Mouse (Mus musculus): ENCODE measurements at regions not wholly inside any gene's neighbourhood (a gene's known extent, or its start where the extent isn't known, plus 50 kb on each side); places are given as distances from the start of the nearest gene placed in this dataset.

DNA sequence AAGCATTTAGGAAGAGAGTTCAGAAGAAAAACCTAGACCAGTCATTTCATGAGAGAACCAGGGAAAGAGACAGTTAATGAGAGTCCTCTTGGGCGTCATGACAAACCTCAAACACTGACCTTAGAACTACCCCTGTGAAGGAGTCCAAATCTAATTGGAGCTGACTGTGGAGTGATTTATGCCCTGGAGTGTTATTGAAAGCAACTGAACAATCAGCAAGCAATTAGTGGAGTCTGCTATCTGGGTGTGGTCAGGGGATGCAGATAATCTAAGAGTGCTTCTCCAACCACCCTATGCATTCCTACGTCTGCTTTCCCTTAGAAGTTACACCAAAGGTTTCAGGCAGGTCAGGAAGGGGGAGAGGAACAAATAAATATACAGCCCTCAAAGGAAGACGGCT is 161.4 kb downstream of the Fndc1 start:
- TF ChIP-seq FLI1 (IDR thresholded peaks at IDR 0.05; ENCODE audit: low read length) (no peak), GATA1 (IDR thresholded peaks at IDR 0.05; ENCODE audit: borderline replicate concordance, low read length) (no peak)
- Histone ChIP-seq H3K27me3 (replicated peaks) (no peaks in the 10 kb centered on the region), H3K36me3 (replicated peaks; ENCODE audit: low read length) (no peaks in the 10 kb centered on the region), H3K4me1 (no peaks in the 10 kb centered on the region), H3K9me3 (0 out of 2 replicates have a peak, but pooled peaks cover 4% of the 10 kb centered on the region), H3K4me3 (replicated peaks) (no peak overlapping the region)

DNA sequence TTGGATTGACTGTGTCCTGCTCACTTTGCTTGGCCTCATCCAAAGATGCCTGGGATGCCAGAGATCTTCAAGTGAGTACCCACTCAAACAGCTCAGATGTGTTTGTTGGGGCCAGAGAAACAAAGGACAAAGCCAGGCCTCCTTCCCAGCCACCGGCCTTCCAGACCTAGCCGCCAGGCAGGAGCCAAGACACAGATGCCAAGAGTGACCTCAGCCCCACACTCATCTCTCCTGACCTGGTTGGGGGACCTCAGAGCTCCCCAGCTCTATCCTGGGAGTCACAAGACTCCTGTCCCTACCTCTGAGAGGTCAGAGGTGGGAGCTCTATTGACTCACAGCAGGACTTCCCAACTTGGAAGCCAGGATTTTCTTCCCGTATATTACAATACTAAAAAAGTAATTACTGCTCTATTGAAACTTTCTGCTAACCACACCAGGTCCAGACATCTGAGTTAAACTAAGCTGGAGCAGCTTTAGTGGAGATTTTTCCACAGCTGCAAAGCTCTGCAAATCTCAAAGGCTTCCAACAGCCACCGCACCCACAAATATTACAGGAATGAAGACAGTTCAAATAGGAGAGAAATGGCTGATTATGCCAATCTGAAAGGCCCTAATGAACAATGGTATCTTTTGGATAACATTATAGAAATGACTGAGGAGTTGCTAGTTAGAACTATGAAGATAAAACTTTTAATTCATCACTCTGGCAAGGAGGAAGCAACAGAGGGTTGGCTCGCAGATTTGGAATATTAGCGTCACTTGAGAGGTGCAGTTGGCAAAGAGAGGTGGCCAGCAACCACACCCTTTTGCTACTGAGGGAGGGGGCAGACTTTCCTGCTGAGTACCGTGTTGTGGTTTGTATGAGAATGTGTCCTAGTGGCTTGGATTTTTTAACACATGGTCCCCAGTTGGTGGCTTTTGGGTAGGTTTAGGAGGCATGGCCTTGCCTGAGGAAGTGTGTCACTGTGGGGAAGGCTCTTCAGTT is 162.9 kb downstream of the Fndc1 start:
- Histone ChIP-seq H3K27me3 (replicated peaks) (no peaks in the 10 kb centered on the region), H3K9me3 (no peaks in the 10 kb centered on the region), H3K4me1 (no peaks in the 10 kb centered on the region), H3K4me3 (replicated peaks) (no peak overlapping the region), H3K36me3 (replicated peaks; ENCODE audit: low read length) (no peaks in the 10 kb centered on the region)
- TF ChIP-seq FLI1 (IDR thresholded peaks at IDR 0.05; ENCODE audit: low read length) (no peak), GATA1 (IDR thresholded peaks at IDR 0.05; ENCODE audit: borderline replicate concordance, low read length) (no peak)

DNA sequence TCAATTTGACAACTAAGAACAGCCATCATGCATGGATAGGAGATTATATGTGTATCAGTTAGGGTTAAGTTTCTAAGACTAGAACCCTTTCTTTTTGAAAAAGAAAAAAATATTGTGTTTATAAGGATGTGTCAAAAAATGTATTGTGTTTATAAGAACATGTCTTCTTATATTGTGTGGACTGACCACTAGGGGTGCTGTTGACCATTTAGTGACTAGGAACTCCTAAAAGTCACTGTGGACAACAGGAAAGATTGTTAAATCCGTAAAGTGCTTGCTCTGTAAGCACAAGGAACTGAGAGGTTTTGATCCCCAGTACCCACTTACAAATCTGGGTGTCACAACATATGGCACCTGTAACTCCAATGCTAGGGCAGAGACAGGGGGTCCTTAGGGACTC is 170.6 kb downstream of the Fndc1 start:
- H3K27me3 ChIP-seq (replicated peaks), result no peaks in the 10 kb centered on the region
- H3K9me3 ChIP-seq, result peaks cover 13% of the 10 kb centered on the region
- H3K4me3 ChIP-seq (replicated peaks), result no peak overlapping the region
- no peaks in the 10 kb centered on the region for H3K36me3 ChIP-seq (replicated peaks; ENCODE audit: low read length)
- no peaks in the 10 kb centered on the region for H3K4me1 ChIP-seq
- TF ChIP-seq GATA1 (IDR thresholded peaks at IDR 0.05; ENCODE audit: borderline replicate concordance, low read length), result no peak

DNA sequence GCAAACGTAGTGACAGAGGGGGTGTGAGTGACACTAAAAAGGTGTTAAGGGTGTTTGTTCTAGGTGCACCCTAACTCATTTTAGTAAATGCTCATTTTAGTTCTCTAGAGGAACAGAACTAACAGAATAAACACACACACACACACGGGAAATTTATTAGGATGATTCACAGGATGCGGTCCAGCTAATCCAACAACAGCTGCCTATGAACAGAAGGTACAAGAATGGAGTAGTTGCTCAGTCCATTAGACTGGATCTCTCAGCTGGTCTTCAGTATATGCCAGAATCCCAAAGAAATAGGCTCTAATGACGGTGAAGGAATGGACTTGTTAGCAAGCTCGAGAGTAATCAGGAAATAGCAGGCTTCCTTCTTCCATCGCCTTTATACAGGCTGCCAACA is 171.1 kb downstream of the Fndc1 start:
- H3K4me3 ChIP-seq (replicated peaks), result no peak overlapping the region
- peaks cover 13% of the 10 kb centered on the region for H3K9me3 ChIP-seq
- no peaks in the 10 kb centered on the region for H3K4me1 ChIP-seq
- H3K27me3 ChIP-seq (replicated peaks), result no peaks in the 10 kb centered on the region
- H3K36me3 ChIP-seq (replicated peaks; ENCODE audit: low read length), result no peaks in the 10 kb centered on the region
- TF ChIP-seq FLI1 (IDR thresholded peaks at IDR 0.05; ENCODE audit: low read length) (no peak), GATA1 (IDR thresholded peaks at IDR 0.05; ENCODE audit: borderline replicate concordance, low read length) (no peak)

DNA sequence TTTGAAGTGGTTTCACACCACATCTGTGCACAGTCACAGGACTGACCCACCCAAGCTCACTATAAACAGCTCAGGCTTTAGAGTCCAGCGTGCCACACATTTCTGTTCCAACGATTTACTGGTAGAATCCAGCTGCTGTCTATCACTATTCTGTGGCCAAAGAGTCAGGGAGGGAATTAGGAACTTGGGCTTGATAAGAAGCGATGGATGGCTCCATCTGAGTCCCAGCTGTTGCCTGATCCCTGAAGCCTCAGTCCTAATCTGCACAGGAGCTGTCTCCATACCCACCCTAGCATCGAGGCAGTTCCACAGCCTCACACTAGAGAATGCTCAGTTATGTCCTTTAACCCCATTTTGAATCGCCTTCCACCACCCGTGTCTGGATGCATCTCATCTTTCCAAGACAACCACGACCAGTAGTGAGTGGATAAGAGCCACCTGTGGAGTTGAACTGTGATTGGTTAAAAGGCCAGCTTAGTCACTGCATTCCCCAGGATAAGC is 173.0 kb downstream of the Fndc1 start:
- Histone ChIP-seq H3K4me1 (no peaks in the 10 kb centered on the region), H3K27me3 (replicated peaks) (no peaks in the 10 kb centered on the region), H3K9me3 (peaks cover 13% of the 10 kb centered on the region), H3K4me3 (replicated peaks) (no peak overlapping the region), H3K36me3 (replicated peaks; ENCODE audit: low read length) (no peaks in the 10 kb centered on the region)
- no peak for TF ChIP-seq GATA1 (IDR thresholded peaks at IDR 0.05; ENCODE audit: borderline replicate concordance, low read length)
- no peak for TF ChIP-seq FLI1 (IDR thresholded peaks at IDR 0.05; ENCODE audit: low read length)

DNA sequence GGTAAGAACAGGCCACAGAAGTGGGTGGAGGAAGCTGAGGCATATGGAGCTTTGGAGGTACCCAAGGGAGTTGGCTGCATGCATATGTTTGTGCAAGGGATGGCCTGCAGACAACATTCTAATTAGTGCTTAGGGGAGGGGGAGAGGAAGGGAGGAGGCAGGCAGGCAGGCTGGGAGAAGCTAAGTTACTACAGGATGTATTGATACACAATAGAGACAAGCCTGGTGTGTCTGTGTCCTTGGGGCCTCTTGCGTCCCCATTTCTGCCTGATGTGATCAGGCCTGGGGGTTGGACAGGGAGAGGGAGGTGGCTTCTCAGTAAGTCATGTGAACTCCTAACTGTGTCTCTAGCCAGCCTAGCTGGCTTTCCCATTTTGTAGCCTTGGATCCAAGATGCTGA is 175.1 kb downstream of the Fndc1 start:
- Histone ChIP-seq H3K27me3 (replicated peaks) (no peaks in the 10 kb centered on the region), H3K9me3 (peaks cover 13% of the 10 kb centered on the region), H3K4me1 (no peaks in the 10 kb centered on the region), H3K4me3 (replicated peaks) (no peak overlapping the region), H3K36me3 (replicated peaks; ENCODE audit: low read length) (no peaks in the 10 kb centered on the region)
- TF ChIP-seq FLI1 (IDR thresholded peaks at IDR 0.05; ENCODE audit: low read length) (no peak), GATA1 (IDR thresholded peaks at IDR 0.05; ENCODE audit: borderline replicate concordance, low read length) (no peak)

DNA sequence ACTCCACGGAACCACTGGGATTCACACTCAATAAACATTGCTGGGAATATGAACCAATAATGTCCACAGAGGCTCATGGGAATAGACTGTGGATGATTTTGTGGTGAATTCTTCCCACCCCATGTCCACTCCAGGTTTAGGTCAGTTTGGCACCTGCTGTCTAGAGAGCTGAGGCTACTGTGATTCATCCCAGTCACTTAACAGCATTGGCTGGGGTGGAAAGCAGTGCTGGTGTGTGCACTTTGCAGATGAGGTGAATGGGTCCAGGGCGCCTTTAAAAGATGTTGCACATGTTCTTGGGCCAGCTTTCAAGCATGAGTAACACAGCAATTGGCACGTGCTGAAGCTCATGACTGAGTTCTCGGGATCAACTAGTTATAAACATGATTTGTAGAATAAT is 176.7 kb downstream of the Fndc1 start:
- Histone ChIP-seq H3K4me3 (replicated peaks) (no peak overlapping the region), H3K4me1 (no peaks in the 10 kb centered on the region), H3K27me3 (replicated peaks) (no peaks in the 10 kb centered on the region), H3K36me3 (replicated peaks; ENCODE audit: low read length) (no peaks in the 10 kb centered on the region), H3K9me3 (peaks cover 12% of the 10 kb centered on the region)
- no peak for TF ChIP-seq GATA1 (IDR thresholded peaks at IDR 0.05; ENCODE audit: borderline replicate concordance, low read length)
- no peak for TF ChIP-seq FLI1 (IDR thresholded peaks at IDR 0.05; ENCODE audit: low read length)

DNA sequence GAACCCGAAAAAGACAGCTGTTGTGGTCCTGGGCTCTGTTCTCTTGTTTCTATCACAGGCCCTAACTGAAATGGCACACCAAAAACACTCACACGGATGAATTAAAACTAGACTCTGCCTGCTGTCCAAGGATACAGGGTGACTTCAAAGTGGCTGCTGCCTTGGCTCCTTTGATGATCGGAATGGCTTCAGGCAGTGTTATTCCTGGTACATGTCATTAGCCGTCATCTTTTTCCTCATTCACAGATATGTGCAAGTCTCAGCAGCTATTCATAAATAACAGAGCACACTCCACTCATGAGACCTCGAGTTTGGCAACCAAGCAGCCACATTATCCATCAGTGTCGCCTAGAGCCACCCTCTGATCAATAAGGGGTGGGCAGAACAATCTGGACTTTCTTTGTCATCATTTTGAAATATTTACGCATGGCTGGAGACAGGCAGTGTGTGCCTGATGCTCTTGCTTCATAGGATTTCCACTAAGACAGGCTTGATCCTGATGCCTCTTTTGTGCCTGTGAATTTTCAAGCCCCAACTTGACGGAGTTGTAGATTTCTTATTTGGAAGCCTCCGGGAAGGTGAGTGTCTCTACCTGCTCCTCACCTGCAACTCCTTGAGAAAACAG is 182.1 kb downstream of the Fndc1 start:
- H3K27me3 ChIP-seq (replicated peaks), result no peaks in the 10 kb centered on the region
- no peaks in the 10 kb centered on the region for H3K9me3 ChIP-seq
- H3K4me3 ChIP-seq (replicated peaks), result no peak overlapping the region
- no peaks in the 10 kb centered on the region for H3K4me1 ChIP-seq
- TF ChIP-seq GATA1 (IDR thresholded peaks at IDR 0.05; ENCODE audit: borderline replicate concordance, low read length) (no peak), FLI1 (IDR thresholded peaks at IDR 0.05; ENCODE audit: low read length) (no peak)
- H3K36me3 ChIP-seq (replicated peaks; ENCODE audit: low read length), result no peaks in the 10 kb centered on the region

DNA sequence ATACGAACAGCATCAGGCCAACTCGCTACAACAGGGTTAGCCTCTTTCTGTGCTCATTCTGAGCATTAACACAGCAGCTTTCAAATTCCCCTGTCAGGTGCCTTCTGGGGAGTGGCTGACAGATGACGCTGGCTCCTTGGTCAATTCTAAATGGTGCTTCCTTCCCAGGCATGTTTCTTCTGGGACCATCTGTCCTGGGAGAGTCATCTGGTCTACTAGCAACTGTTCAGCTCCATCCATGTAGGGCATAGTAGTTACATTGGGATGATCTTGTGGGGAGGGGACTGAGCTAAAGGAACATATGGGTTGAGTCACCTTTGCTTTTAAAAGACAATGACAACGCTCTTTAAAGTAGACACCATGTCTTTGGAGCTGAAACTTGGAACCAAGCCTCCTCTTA is 183.5 kb downstream of the Fndc1 start:
- TF ChIP-seq FLI1 (IDR thresholded peaks at IDR 0.05; ENCODE audit: low read length) (no peak), GATA1 (IDR thresholded peaks at IDR 0.05; ENCODE audit: borderline replicate concordance, low read length) (no peak)
- H3K4me3 ChIP-seq (replicated peaks), result no peak overlapping the region
- H3K4me1 ChIP-seq, result no peaks in the 10 kb centered on the region
- H3K27me3 ChIP-seq (replicated peaks), result no peaks in the 10 kb centered on the region
- H3K36me3 ChIP-seq (replicated peaks; ENCODE audit: low read length), result no peaks in the 10 kb centered on the region
- H3K9me3 ChIP-seq, result 0 out of 2 replicates have a peak, but pooled peaks cover 3% of the 10 kb centered on the region

DNA sequence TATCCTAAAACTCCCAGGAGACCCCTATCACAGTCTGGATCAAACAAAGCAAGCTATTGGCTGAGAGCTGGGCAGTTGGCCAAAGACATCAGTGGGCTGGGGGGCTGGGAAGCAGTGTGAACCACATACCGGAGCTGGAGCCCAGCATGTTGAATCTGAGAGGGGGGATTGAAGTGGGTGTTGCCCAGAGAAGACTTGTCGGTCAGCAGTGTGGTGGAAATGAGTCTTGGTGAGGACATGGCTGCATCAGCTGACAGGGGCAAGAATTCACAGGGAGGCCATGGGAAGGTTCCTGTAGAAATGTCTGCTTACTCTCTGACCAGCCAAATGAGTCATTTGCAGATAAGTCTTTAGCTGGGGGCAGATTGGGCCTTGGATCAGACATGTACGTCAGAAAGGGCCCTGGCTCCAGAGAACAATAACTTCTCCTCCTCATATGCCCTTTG is 184.6 kb downstream of the Fndc1 start:
- H3K4me3 ChIP-seq (replicated peaks), result no peak overlapping the region

More for the DNA sequence above, 184.6 kb downstream of the Fndc1 start:
- H3K27me3 ChIP-seq (replicated peaks), result no peaks in the 10 kb centered on the region
- no peaks in the 10 kb centered on the region for H3K4me1 ChIP-seq
- 0 out of 2 replicates have a peak, but pooled peaks cover 7% of the 10 kb centered on the region for H3K9me3 ChIP-seq
- no peak for TF ChIP-seq FLI1 (IDR thresholded peaks at IDR 0.05; ENCODE audit: low read length)
- no peak for TF ChIP-seq GATA1 (IDR thresholded peaks at IDR 0.05; ENCODE audit: borderline replicate concordance, low read length)
- no peaks in the 10 kb centered on the region for H3K36me3 ChIP-seq (replicated peaks; ENCODE audit: low read length)
